Mouse (Mus musculus): ENCODE results near the gene Ppp1r2. TPM values are rescaled to one million over a fixed set of nuclear protein-coding genes. Genes with fewer than 3 reads are reported as not detected.

Gene Ppp1r2
- polyA plus RNA-seq, 1 experiment from 2014 or later: 120 TPM

DNA sequence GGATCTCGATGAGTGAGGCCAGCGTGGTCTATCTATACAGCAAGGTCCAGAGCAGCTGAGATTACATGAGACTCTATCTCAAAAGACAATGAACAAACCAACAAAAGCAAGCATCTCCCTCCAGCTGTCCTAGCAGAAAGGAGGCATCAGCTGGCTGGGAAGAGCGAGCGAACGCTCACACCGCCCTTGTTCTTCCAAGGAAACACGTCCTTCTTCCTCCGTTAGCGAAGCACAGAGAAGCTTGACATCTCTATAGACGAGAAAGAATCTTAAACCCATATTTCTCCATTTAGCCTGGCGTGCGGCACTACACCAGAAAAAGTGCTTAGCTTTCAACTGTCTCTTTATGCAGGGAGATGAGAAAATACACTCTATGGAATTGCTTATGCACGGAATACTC is 26.4 kb downstream of the Ppp1r2 start:
- H3K27ac ChIP-seq (ENCODE audit: low read length): no peak overlapping the region
- H3K4me2 ChIP-seq (ENCODE audit: low read depth, low read length): no peak overlapping the region
- no peaks in the 10 kb centered on the region for H3K4me1 ChIP-seq (ENCODE audit: control insufficient read depth, insufficient read depth, low read length)
- no peak overlapping the region for H3K4me3 ChIP-seq (ENCODE audit: low read length)
- no peak overlapping the region for H3K9ac ChIP-seq (ENCODE audit: low read length)
- H3K27me3 ChIP-seq (ENCODE audit: control insufficient read depth, insufficient read depth, low read length): no peaks in the 10 kb centered on the region
- WGBS: 87% methylated on average over 13 of the region's 13 CpGs
- H3K9me3 ChIP-seq (replicated peaks; ENCODE audit: control insufficient read depth, low read length): no peaks in the 10 kb centered on the region
- ATAC-seq (replicated peaks; ENCODE audit: extremely low read depth, insufficient read depth, low FRiP score): no peak
- peaks cover 8% of the 10 kb centered on the region for H3K36me3 ChIP-seq (ENCODE audit: control insufficient read depth, insufficient read depth)

- H3K36me3 ChIP-seq (ENCODE audit: control insufficient read depth, insufficient read depth): peaks cover 5% of the 10 kb centered on the region; the same call in 1 of the 2 replicates
Measured at GRCm38 (mm10) chr16:31247442-31247841, 27.6 kb downstream of the Ppp1r2 start.

DNA sequence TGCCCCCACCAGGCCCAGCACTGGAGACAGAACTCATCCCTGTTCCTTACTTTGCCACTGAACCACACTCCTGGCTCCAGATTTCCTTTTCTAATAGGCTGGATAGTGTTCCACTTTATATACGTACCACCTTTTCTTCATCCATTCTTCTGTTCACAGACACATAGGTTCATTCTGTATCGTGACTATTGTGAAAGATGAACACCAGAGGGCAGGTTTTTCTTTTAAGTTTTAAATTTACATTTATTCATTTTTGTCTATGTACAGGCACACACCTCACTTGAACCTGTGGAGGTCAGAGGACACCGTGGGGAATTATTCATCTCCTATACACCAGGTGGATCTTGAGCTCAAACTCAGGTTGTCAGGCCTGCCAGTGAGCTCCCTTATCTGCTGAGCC is 31.0 kb downstream of the Ppp1r2 start:
- no peaks in the 10 kb centered on the region for H3K27me3 ChIP-seq (ENCODE audit: control insufficient read depth, insufficient read depth, low read length)
- no peak overlapping the region for H3K4me3 ChIP-seq (ENCODE audit: low read length)
- no peaks in the 10 kb centered on the region for H3K9me3 ChIP-seq (replicated peaks; ENCODE audit: control insufficient read depth, low read length)
- ATAC-seq (replicated peaks; ENCODE audit: extremely low read depth, insufficient read depth, low FRiP score): no peak
- 80% methylated on average over 3 of the region's 3 CpGs for WGBS
- H3K27ac ChIP-seq (ENCODE audit: low read length): no peak overlapping the region
- H3K36me3 ChIP-seq (ENCODE audit: control insufficient read depth, insufficient read depth): no peaks in the 10 kb centered on the region
- H3K4me1 ChIP-seq (ENCODE audit: control insufficient read depth, insufficient read depth, low read length): no peaks in the 10 kb centered on the region
- H3K4me2 ChIP-seq (ENCODE audit: low read depth, low read length): no peak overlapping the region
- no peak overlapping the region for H3K9ac ChIP-seq (ENCODE audit: low read length)

More at GRCm38 (mm10) chr16:31247442-31247841, 27.6 kb downstream of the Ppp1r2 start:
- no peak overlapping the region for H3K4me2 ChIP-seq (ENCODE audit: low read depth, low read length)
- no peaks in the 10 kb centered on the region for H3K4me1 ChIP-seq (ENCODE audit: control insufficient read depth, insufficient read depth, low read length)
- H3K4me3 ChIP-seq (ENCODE audit: low read length): no peak overlapping the region
- 70% methylated on average over 7 of the region's 7 CpGs for WGBS
- H3K9me3 ChIP-seq (replicated peaks; ENCODE audit: control insufficient read depth, low read length): no peaks in the 10 kb centered on the region
- H3K27ac ChIP-seq (ENCODE audit: low read length): no peak overlapping the region
- no peak overlapping the region for H3K9ac ChIP-seq (ENCODE audit: low read length)
- no peaks in the 10 kb centered on the region for H3K27me3 ChIP-seq (ENCODE audit: control insufficient read depth, insufficient read depth, low read length)
- no peak for ATAC-seq (replicated peaks; ENCODE audit: extremely low read depth, insufficient read depth, low FRiP score)

GRCm38 (mm10) chr16:31241433-31241832 is 33.6 kb downstream of the Ppp1r2 start:
- Histone ChIP-seq H3K27ac (ENCODE audit: low read length) (no peak overlapping the region), H3K36me3 (ENCODE audit: control insufficient read depth, insufficient read depth) (no peaks in the 10 kb centered on the region), H3K9me3 (replicated peaks; ENCODE audit: control insufficient read depth, low read length) (no peaks in the 10 kb centered on the region), H3K4me3 (ENCODE audit: low read length) (no peak overlapping the region), H3K4me2 (ENCODE audit: low read depth, low read length) (no peak overlapping the region), H3K4me1 (ENCODE audit: control insufficient read depth, insufficient read depth, low read length) (no peaks in the 10 kb centered on the region), H3K9ac (ENCODE audit: low read length) (no peak overlapping the region), H3K27me3 (ENCODE audit: control insufficient read depth, insufficient read depth, low read length) (no peaks in the 10 kb centered on the region)
- WGBS: 84% methylated on average over 9 of the region's 9 CpGs
- no peak for ATAC-seq (replicated peaks; ENCODE audit: extremely low read depth, insufficient read depth, low FRiP score)

GRCm38 (mm10) chr16:31240569-31240968 is 34.5 kb downstream of the Ppp1r2 start:
- peaks cover under 1% of the 10 kb centered on the region; the same call in 1 of the 2 replicates for H3K4me1 ChIP-seq (ENCODE audit: control insufficient read depth, insufficient read depth, low read length)
- no peak for ATAC-seq (replicated peaks; ENCODE audit: extremely low read depth, insufficient read depth, low FRiP score)
- H3K36me3 ChIP-seq (ENCODE audit: control insufficient read depth, insufficient read depth): no peaks in the 10 kb centered on the region
- no peak overlapping the region for H3K4me3 ChIP-seq (ENCODE audit: low read length)
- H3K27me3 ChIP-seq (ENCODE audit: control insufficient read depth, insufficient read depth, low read length): no peaks in the 10 kb centered on the region
- H3K4me2 ChIP-seq (ENCODE audit: low read depth, low read length): no peak overlapping the region
- no peak overlapping the region for H3K27ac ChIP-seq (ENCODE audit: low read length)
- no peak overlapping the region for H3K9ac ChIP-seq (ENCODE audit: low read length)
- H3K9me3 ChIP-seq (replicated peaks; ENCODE audit: control insufficient read depth, low read length): no peaks in the 10 kb centered on the region
- WGBS: 87% methylated on average over 8 of the region's 8 CpGs

GRCm38 (mm10) chr16:31238281-31238680 is 36.8 kb downstream of the Ppp1r2 start:
- peaks cover 13% of the 10 kb centered on the region for H3K4me1 ChIP-seq (ENCODE audit: control insufficient read depth, insufficient read depth, low read length)
- H3K36me3 ChIP-seq (ENCODE audit: control insufficient read depth, insufficient read depth): no peaks in the 10 kb centered on the region
- no peaks in the 10 kb centered on the region for H3K9me3 ChIP-seq (replicated peaks; ENCODE audit: control insufficient read depth, low read length)
- no peak overlapping the region for H3K9ac ChIP-seq (ENCODE audit: low read length)
- ATAC-seq (replicated peaks; ENCODE audit: extremely low read depth, insufficient read depth, low FRiP score): no peak
- H3K27ac ChIP-seq (ENCODE audit: low read length): no peak overlapping the region
- WGBS: 53% methylated on average over 5 of the region's 5 CpGs
- no peaks in the 10 kb centered on the region for H3K27me3 ChIP-seq (ENCODE audit: control insufficient read depth, insufficient read depth, low read length)
- no peak overlapping the region for H3K4me2 ChIP-seq (ENCODE audit: low read depth, low read length)
- no peak overlapping the region for H3K4me3 ChIP-seq (ENCODE audit: low read length)

DNA sequence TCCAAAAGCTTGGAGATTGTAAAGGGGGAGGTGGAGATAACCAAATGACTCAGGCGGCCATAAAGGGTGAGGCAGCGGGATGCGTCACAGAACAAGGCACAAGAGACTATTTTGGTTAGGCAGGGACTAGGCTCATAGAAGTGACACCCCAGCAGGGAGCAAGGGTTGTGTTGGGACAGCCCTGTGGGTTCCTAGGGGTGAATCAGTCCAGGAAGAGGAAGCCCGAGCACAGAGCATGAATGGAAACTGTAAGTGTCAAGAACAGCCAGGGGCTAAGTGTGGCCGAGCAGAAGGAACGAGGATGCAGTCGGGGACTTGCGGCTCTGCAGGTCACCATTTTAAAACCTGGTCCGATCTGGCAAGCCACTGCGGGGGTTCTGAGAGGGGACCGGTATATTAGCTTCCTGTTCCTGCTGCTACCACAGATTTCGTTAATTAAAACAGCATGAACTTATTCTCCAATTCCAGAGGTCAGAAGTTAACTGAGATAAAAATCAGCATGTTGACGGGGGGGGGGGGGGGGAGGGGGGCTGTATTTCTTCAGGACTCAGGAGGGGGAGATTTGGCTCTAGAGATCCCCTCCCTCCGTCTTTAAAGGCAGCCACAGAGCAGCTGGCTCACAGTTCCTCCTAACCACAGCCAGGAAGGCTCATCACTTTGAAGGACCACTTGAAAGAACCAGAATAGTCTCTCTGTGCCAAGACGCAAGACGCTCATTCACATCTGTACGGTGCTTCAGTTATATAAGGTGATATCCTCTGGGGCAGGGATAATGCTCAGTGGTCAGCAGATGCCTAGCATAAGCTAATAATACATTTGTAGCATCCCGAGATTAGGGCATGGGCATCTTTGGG is 39.4 kb downstream of the Ppp1r2 start:
- Histone ChIP-seq H3K27me3 (ENCODE audit: control insufficient read depth, insufficient read depth, low read length) (no peaks in the 10 kb centered on the region), H3K9ac (ENCODE audit: low read length) (no peak overlapping the region), H3K4me2 (ENCODE audit: low read depth, low read length) (peak overlapping the region; percentile 47), H3K9me3 (replicated peaks; ENCODE audit: control insufficient read depth, low read length) (no peaks in the 10 kb centered on the region), H3K27ac (ENCODE audit: low read length) (no peak overlapping the region), H3K36me3 (ENCODE audit: control insufficient read depth, insufficient read depth) (no peaks in the 10 kb centered on the region), H3K4me1 (ENCODE audit: control insufficient read depth, insufficient read depth, low read length) (peaks cover 15% of the 10 kb centered on the region), H3K4me3 (ENCODE audit: low read length) (peak overlapping the region; percentile 5; the same call in 1 of the 2 replicates)
- WGBS: 17% methylated on average over 18 of the region's 18 CpGs
- ATAC-seq (replicated peaks; ENCODE audit: extremely low read depth, insufficient read depth, low FRiP score): peak; percentile 41; the same call in 1 of the 2 replicates

- Histone ChIP-seq H3K9me3 (replicated peaks; ENCODE audit: control insufficient read depth, low read length) (no peaks in the 10 kb centered on the region), H3K4me1 (ENCODE audit: control insufficient read depth, insufficient read depth, low read length) (peaks cover 15% of the 10 kb centered on the region), H3K27ac (ENCODE audit: low read length) (no peak overlapping the region), H3K36me3 (ENCODE audit: control insufficient read depth, insufficient read depth) (no peaks in the 10 kb centered on the region), H3K27me3 (ENCODE audit: control insufficient read depth, insufficient read depth, low read length) (no peaks in the 10 kb centered on the region), H3K4me3 (ENCODE audit: low read length) (no peak overlapping the region), H3K4me2 (ENCODE audit: low read depth, low read length) (0 out of 2 replicates have a peak overlapping the region, but pooled peaks have one; percentile 47), H3K9ac (ENCODE audit: low read length) (no peak overlapping the region)
- 84% methylated on average over 12 of the region's 12 CpGs for WGBS
- no peak for ATAC-seq (replicated peaks; ENCODE audit: extremely low read depth, insufficient read depth, low FRiP score)
Measured at GRCm38 (mm10) chr16:31234808-31235456, 40.1 kb downstream of the Ppp1r2 start.

GRCm38 (mm10) chr16:31234356-31234755 is 40.7 kb downstream of the Ppp1r2 start:
- ATAC-seq (replicated peaks; ENCODE audit: extremely low read depth, insufficient read depth, low FRiP score): no peak
- Histone ChIP-seq H3K9me3 (replicated peaks; ENCODE audit: control insufficient read depth, low read length) (no peaks in the 10 kb centered on the region), H3K4me3 (ENCODE audit: low read length) (peak overlapping the region; percentile 45), H3K27me3 (ENCODE audit: control insufficient read depth, insufficient read depth, low read length) (no peaks in the 10 kb centered on the region), H3K27ac (ENCODE audit: low read length) (no peak overlapping the region), H3K9ac (ENCODE audit: low read length) (0 out of 2 replicates have a peak overlapping the region, but pooled peaks have one; percentile 13), H3K36me3 (ENCODE audit: control insufficient read depth, insufficient read depth) (no peaks in the 10 kb centered on the region), H3K4me1 (ENCODE audit: control insufficient read depth, insufficient read depth, low read length) (peaks cover 15% of the 10 kb centered on the region), H3K4me2 (ENCODE audit: low read depth, low read length) (peak overlapping the region; percentile 67)
- WGBS: 46% methylated on average over 3 of the region's 3 CpGs

Data from heart, embryonic 16.5 days (tissue).